Mouse (Mus musculus) CH12.LX (cell line): Measurements from ENCODE around the gene Gmcl1. TPM values are rescaled to one million over a fixed set of nuclear protein-coding genes. Genes with fewer than 3 reads are reported as not detected.

Experiments
- DNase-seq: peaks from one replicate; pipeline ENCODE4 v3.0.0-alpha.2; 2013; ENCODE audit errors: extremely low read depth
- H3K27ac ChIP-seq: 2 replicates; pipeline ENCODE4 v1.5.1; 2012; ENCODE audit warnings: low read depth, mild to moderate bottlenecking, control low read depth, moderate library complexity; ENCODE audit not compliant: insufficient read depth
- H3K27me3 ChIP-seq: replicated peaks from 2 replicates; pipeline ENCODE3; 2012; ENCODE audit warnings: inconsistent platforms
- H3K36me3 ChIP-seq, 2 experiments: replicated peaks in 1 of 2; 2 replicates each; pipeline versions ENCODE3 to v1.6.1; 2012; ENCODE audit warnings: inconsistent platforms in 1 of 2, low read length in 1 of 2, mild to moderate bottlenecking in 1 of 2, mixed read lengths in 1 of 2, moderate library complexity in 1 of 2; ENCODE audit not compliant: control insufficient read depth in 1 of 2, insufficient read depth in 1 of 2
- H3K4me1 ChIP-seq, 2 experiments: 2 replicates each; pipeline ENCODE4 v1.6.1; 2012; ENCODE audit warnings: inconsistent platforms in 1 of 2, moderate library complexity in 1 of 2; ENCODE audit not compliant: insufficient read depth in 2 of 2, control insufficient read depth in 1 of 2
- H3K4me2 ChIP-seq: 2 replicates; pipeline ENCODE4 v1.6.1; 2012; ENCODE audit warnings: low read depth, mild to moderate bottlenecking, control low read depth; ENCODE audit not compliant: poor library complexity, insufficient read depth, severe bottlenecking
- H3K4me3 ChIP-seq, 3 experiments: fragments of 150-350 bp in 1 of 3; sonication (generic) in 1 of 3; replicated peaks in 1 of 3; 2 replicates each; pipeline versions ENCODE3 to v1.5.1; 2011 to 2012; ENCODE audit warnings: low read depth in 2 of 3, low read length in 2 of 3, mild to moderate bottlenecking in 2 of 3, moderate library complexity in 2 of 3, control low read depth in 1 of 3, improper control_type of control experiment in 1 of 3, inconsistent platforms in 1 of 3, mixed read lengths in 1 of 3; ENCODE audit not compliant: poor library complexity in 1 of 3
- H3K79me2 ChIP-seq: replicated peaks from 2 replicates; pipeline ENCODE4 v1.6.1; 2012; ENCODE audit warnings: mild to moderate bottlenecking, moderate library complexity; ENCODE audit not compliant: control insufficient read depth, poor library complexity, insufficient read depth, severe bottlenecking; ENCODE audit errors: extremely low read depth
- H3K9ac ChIP-seq: 2 replicates; pipeline ENCODE4 v1.6.1; 2012; ENCODE audit warnings: low read depth, mild to moderate bottlenecking, control low read depth, moderate library complexity; ENCODE audit not compliant: insufficient read depth
- H3K9me3 ChIP-seq: replicated peaks from 2 replicates; pipeline ENCODE3; 2012; ENCODE audit warnings: low read length, inconsistent platforms, mixed read lengths
- BHLHE40 ChIP-seq: IDR thresholded peaks from 2 replicates; pipeline ENCODE4 v1.6.1; 2011; ENCODE audit warnings: mild to moderate bottlenecking, low read depth, low read length, improper control_type of control experiment
- CHD1 ChIP-seq: IDR thresholded peaks from 2 replicates; pipeline ENCODE4 v1.6.1; 2012; ENCODE audit warnings: low read depth, low read length, improper control_type of control experiment, inconsistent platforms
- CHD2 ChIP-seq: IDR thresholded peaks from 2 replicates; pipeline ENCODE4 v1.6.1; 2011; ENCODE audit warnings: low read length, improper control_type of control experiment
- CTCF ChIP-seq, 2 experiments: IDR thresholded peaks in 1 of 2; conservative IDR thresholded peaks in 1 of 2; 2 replicates each; pipeline ENCODE4 v1.5.1; 2011 to 2012; ENCODE audit warnings: low read depth in 2 of 2, low read length in 2 of 2, improper control_type of control experiment in 1 of 2, inconsistent platforms in 1 of 2, mild to moderate bottlenecking in 1 of 2, moderate library complexity in 1 of 2
- E2F4 ChIP-seq: IDR thresholded peaks from 2 replicates; pipeline ENCODE4 v1.6.1; 2011; ENCODE audit warnings: low read depth, low read length, improper control_type of control experiment; ENCODE audit not compliant: insufficient replicate concordance
- ELF1 ChIP-seq: IDR thresholded peaks from 2 replicates; pipeline ENCODE4 v1.6.1; 2014; ENCODE audit warnings: low read depth, mild to moderate bottlenecking, inconsistent platforms, low read length, improper control_type of control experiment
- EP300 ChIP-seq: IDR thresholded peaks from 2 replicates; pipeline ENCODE4 v1.6.1; 2011; ENCODE audit warnings: low read length, improper control_type of control experiment
- ETS1 ChIP-seq: conservative IDR thresholded peaks from 2 replicates; pipeline ENCODE4 v1.6.1; 2012; ENCODE audit warnings: low read depth, mild to moderate bottlenecking, inconsistent platforms, low read length, improper control_type of control experiment, moderate library complexity
- GABPA ChIP-seq: IDR thresholded peaks from 2 replicates; pipeline ENCODE4 v1.6.1; 2012; ENCODE audit warnings: low read depth, low read length, improper control_type of control experiment, inconsistent platforms; ENCODE audit not compliant: insufficient replicate concordance
- HCFC1 ChIP-seq: IDR thresholded peaks from 2 replicates; pipeline ENCODE4 v1.6.1; 2012; ENCODE audit warnings: low read depth, mild to moderate bottlenecking, inconsistent platforms, low read length, improper control_type of control experiment
- IRF4 ChIP-seq: IDR thresholded peaks from 2 replicates; pipeline ENCODE4 v1.6.1; 2014; ENCODE audit warnings: low read depth, mild to moderate bottlenecking, inconsistent platforms, low read length, improper control_type of control experiment
- JUN ChIP-seq: IDR thresholded peaks from 2 replicates; pipeline ENCODE4 v1.6.1; 2011; ENCODE audit warnings: low read depth, mild to moderate bottlenecking, low read length, improper control_type of control experiment, moderate library complexity; ENCODE audit not compliant: insufficient read depth
- JUND ChIP-seq: conservative IDR thresholded peaks from 2 replicates; pipeline ENCODE4 v1.6.1; 2011; ENCODE audit warnings: low read depth, low read length, improper control_type of control experiment
- KAT2A ChIP-seq: IDR thresholded peaks from 2 replicates; pipeline ENCODE4 v1.6.1; 2012; ENCODE audit warnings: low read length, improper control_type of control experiment, inconsistent platforms; ENCODE audit not compliant: insufficient replicate concordance
- MAX ChIP-seq: IDR thresholded peaks from 2 replicates; pipeline ENCODE4 v1.6.1; 2011; ENCODE audit warnings: low read length, improper control_type of control experiment
- MAZ ChIP-seq: IDR thresholded peaks from 2 replicates; pipeline ENCODE4 v1.6.1; 2012; ENCODE audit warnings: low read depth, mild to moderate bottlenecking, inconsistent platforms, low read length, improper control_type of control experiment, moderate library complexity
- MEF2A ChIP-seq: IDR thresholded peaks from 2 replicates; pipeline ENCODE4 v1.6.1; 2014; ENCODE audit warnings: low read depth, mild to moderate bottlenecking, inconsistent platforms, low read length, improper control_type of control experiment, borderline replicate concordance
- MXI1 ChIP-seq: IDR thresholded peaks from 2 replicates; pipeline ENCODE4 v1.6.1; 2011; ENCODE audit warnings: mild to moderate bottlenecking, low read depth, low read length, improper control_type of control experiment
- MYC ChIP-seq: IDR thresholded peaks from 2 replicates; pipeline ENCODE4 v1.6.1; 2011; ENCODE audit warnings: low read depth, mild to moderate bottlenecking, improper control_type of control experiment, low read length
- NELFE ChIP-seq: IDR thresholded peaks from 2 replicates; pipeline ENCODE4 v1.6.1; 2011; ENCODE audit warnings: low read depth, low read length, improper control_type of control experiment
- NRF1 ChIP-seq: IDR thresholded peaks from 2 replicates; pipeline ENCODE4 v1.6.1; 2014; ENCODE audit warnings: low read depth, mild to moderate bottlenecking, inconsistent platforms, low read length, improper control_type of control experiment, moderate library complexity
- POLR2A ChIP-seq: IDR thresholded peaks from 2 replicates; pipeline ENCODE4 v1.6.1; 2011; ENCODE audit warnings: low read depth, mild to moderate bottlenecking, improper control_type of control experiment, low read length
- RAD21 ChIP-seq: IDR thresholded peaks from 2 replicates; pipeline ENCODE4 v1.6.1; 2011; ENCODE audit warnings: low read depth, mild to moderate bottlenecking, low read length, improper control_type of control experiment, moderate library complexity
- RCOR1 ChIP-seq: conservative IDR thresholded peaks from 2 replicates; pipeline ENCODE4 v1.6.1; 2012; ENCODE audit warnings: low read depth, mild to moderate bottlenecking, inconsistent platforms, low read length, improper control_type of control experiment
- SIN3A ChIP-seq: IDR thresholded peaks from 2 replicates; pipeline ENCODE4 v1.6.1; 2012; ENCODE audit warnings: low read length, improper control_type of control experiment, inconsistent platforms
- SMC3 ChIP-seq: IDR thresholded peaks from 2 replicates; pipeline ENCODE4 v1.6.1; 2011; ENCODE audit warnings: low read depth, low read length, improper control_type of control experiment
- TBP ChIP-seq: conservative IDR thresholded peaks from 2 replicates; pipeline ENCODE4 v1.6.1; 2011; ENCODE audit warnings: low read depth, low read length, improper control_type of control experiment
- TCF12 ChIP-seq: IDR thresholded peaks from 2 replicates; pipeline ENCODE4 v1.6.1; 2014; ENCODE audit warnings: low read depth, mild to moderate bottlenecking, inconsistent platforms, low read length, improper control_type of control experiment
- UBTF ChIP-seq: IDR thresholded peaks from 2 replicates; pipeline ENCODE4 v1.6.1; 2012; ENCODE audit warnings: low read depth, mild to moderate bottlenecking, inconsistent platforms, low read length, improper control_type of control experiment, moderate library complexity
- USF1 ChIP-seq: IDR thresholded peaks from 2 replicates; pipeline ENCODE4 v1.6.1; 2014; ENCODE audit warnings: low read depth, mild to moderate bottlenecking, inconsistent platforms, low read length, improper control_type of control experiment
- ZMIZ1 ChIP-seq: IDR thresholded peaks from 2 replicates; pipeline ENCODE4 v1.6.1; 2012; ENCODE audit warnings: low read depth, mild to moderate bottlenecking, inconsistent platforms, low read length, improper control_type of control experiment
- ZNF384 ChIP-seq: IDR thresholded peaks from 2 replicates; pipeline ENCODE4 v1.6.1; 2012; ENCODE audit warnings: low read depth, low read length, improper control_type of control experiment, inconsistent platforms
- dilution Hi-C: fragments of 300-500 bp; cut with MboI; formaldehyde crosslinking; loops from 2 replicates; pipeline ENCODE4 v1.14.3; 2020; ENCODE audit warnings: low sequenced_read_pairs; ENCODE audit not compliant: extremely low pct_unique_long_range_greater_than_20kb, extremely low pct_ligation_motif_present
- in situ Hi-C: fragments of 300-500 bp; cut with MboI; formaldehyde crosslinking; loops from 3 replicates; pipeline ENCODE4 v1.14.3; 2019; ENCODE audit warnings: low sequenced_read_pairs, low pct_ligation_motif_present, low pct_unique_long_range_greater_than_20kb, mixed read lengths
- polyA plus RNA-seq: library from polyadenylated mRNA; unstranded; fragments of >175 nt; gene quantifications from 2 replicates; pipeline ENCODE4 v1.2.1, GENCODE M21; 2012; ENCODE audit warnings: low read depth; ENCODE audit not compliant: insufficient read length
- total RNA-seq, 2 experiments: library from RNA; depleted of rRNA; stranded (reverse); fragments of 300-350 nt in 1 of 2; fragments of >200 nt in 1 of 2; gene quantifications; 2 replicates each; pipeline ENCODE4 v1.2.3; 2012 to 2014

Gmcl1 gene
- total and polyA plus RNA-seq, 3 experiments = 8.4 to 10.4 (median 9.9) TPM

GRCm38 (mm10) chr6:86740652-86741051 is 7.5 kb upstream of the Gmcl1 start:
- TF ChIP-seq ZMIZ1 (no peak), ELF1 (no peak), MAX (no peak), CHD1 (no peak), UBTF (no peak), MXI1 (no peak), TBP (no peak), TCF12 (no peak), GABPA (no peak), HCFC1 (no peak), RAD21 (no peak), JUN (no peak), SIN3A (no peak), ETS1 (no peak), JUND (no peak), EP300 (no peak), E2F4 (no peak), IRF4 (no peak), KAT2A (no peak), NELFE (no peak)
- DNase-seq = no peak
- Histone ChIP-seq H3K27me3 (no peaks in the 10 kb centered on the region), H3K9me3 (peaks cover 6% of the 10 kb centered on the region), H3K4me2 (no peak overlapping the region), H3K4me1 (peaks cover 1 to 5% of the 10 kb centered on the region in 2 experiments; a peak in 2 of 4 replicates), H3K79me2 (no peaks in the 10 kb centered on the region), H3K4me3 (no peak overlapping the region), H3K27ac (no peak overlapping the region), H3K9ac (no peak overlapping the region), H3K36me3 (peaks cover 0 to 19% of the 10 kb centered on the region in 2 experiments)
- in situ Hi-C loops (loop anchor here (10.0 kb wide), 1 partner anchor 174 kb away; no protein-coding TSS in a partner anchor), dilution Hi-C loops (no loop called here)

- dilution Hi-C loops (no loop called here), in situ Hi-C loops (no loop called here)
- Histone ChIP-seq H3K4me3 (no peak overlapping the region), H3K9ac (no peak overlapping the region), H3K4me1 (peaks cover 3 to 24% of the 10 kb centered on the region in 2 experiments; a peak in 3 of 4 replicates), H3K79me2 (no peaks in the 10 kb centered on the region; the same call in 1 of the 2 replicates), H3K9me3 (peaks cover 3% of the 10 kb centered on the region), H3K27me3 (no peaks in the 10 kb centered on the region), H3K4me2 (no peak overlapping the region), H3K36me3 (peaks cover 0 to 17% of the 10 kb centered on the region in 2 experiments), H3K27ac (no peak overlapping the region)
- DNase-seq = no peak
- TF ChIP-seq BHLHE40 (no peak), MAZ (no peak), NELFE (no peak), RCOR1 (no peak), CHD2 (no peak), MYC (no peak), NRF1 (no peak), RAD21 (no peak), POLR2A (no peak), MAX (no peak), SMC3 (no peak), CTCF (conservative IDR thresholded peaks at IDR 0.05 in 1 of 2, IDR thresholded peaks at IDR 0.05 in 1 of 2; ENCODE audit: low read depth in 2 of 2, low read length in 2 of 2) (no peak), EP300 (no peak), USF1 (no peak), JUN (no peak), ZNF384 (no peak), ZMIZ1 (no peak), IRF4 (no peak), MEF2A (no peak), SIN3A (no peak)
Measured at GRCm38 (mm10) chr6:86736830-86737229, 3.6 kb upstream of the Gmcl1 start.
